Mouse (Mus musculus) ES-E14 (cell line): Measurements from ENCODE around the gene Tprgl. TPM values are rescaled to one million over a fixed set of nuclear protein-coding genes. Genes with fewer than 3 reads are reported as not detected.

ENCODE experiments used
- DNase-seq: peaks from one replicate; pipeline ENCODE4 v3.0.0-alpha.2; 2013; ENCODE audit warnings: low read depth, low spot score
- H3K27ac ChIP-seq: 2 replicates; pipeline ENCODE4 v1.5.1; 2012; ENCODE audit warnings: low read depth, mild to moderate bottlenecking, low read length, moderate library complexity, mixed read lengths; ENCODE audit not compliant: poor library complexity, insufficient read depth, severe bottlenecking
- H3K36me3 ChIP-seq: 2 replicates; pipeline ENCODE4 v1.6.1; 2012; ENCODE audit warnings: mild to moderate bottlenecking, low read length, moderate library complexity, mixed read lengths; ENCODE audit not compliant: control insufficient read depth, poor library complexity, insufficient read depth, severe bottlenecking
- H3K4me1 ChIP-seq, 2 experiments: fragments of 150-350 bp in 1 of 2; sonication (generic) in 1 of 2; 2 replicates each; pipeline ENCODE4 v1.6.1; 2012; ENCODE audit warnings: low read length in 2 of 2, mild to moderate bottlenecking in 1 of 2, mixed read lengths in 1 of 2; ENCODE audit not compliant: control insufficient read depth in 2 of 2, insufficient read depth in 2 of 2, poor library complexity in 1 of 2
- H3K4me3 ChIP-seq, 2 experiments: fragments of 150-350 bp in 1 of 2; sonication (generic) in 1 of 2; 2 replicates each; pipeline ENCODE4 v1.5.1; 2012; ENCODE audit warnings: low read length in 2 of 2, low read depth in 1 of 2, mild to moderate bottlenecking in 1 of 2, mixed read lengths in 1 of 2; ENCODE audit not compliant: insufficient read depth in 1 of 2, poor library complexity in 1 of 2, severe bottlenecking in 1 of 2
- H3K9ac ChIP-seq: 2 replicates; pipeline ENCODE4 v1.6.1; 2012; ENCODE audit warnings: low read depth, mild to moderate bottlenecking, low read length, mixed read lengths; ENCODE audit not compliant: poor library complexity, insufficient read depth, severe bottlenecking
- H3K9me3 ChIP-seq: fragments of 150-350 bp; sonication (generic); 2 replicates; pipeline ENCODE4 v1.6.1; 2012; ENCODE audit warnings: low read depth, mild to moderate bottlenecking, low read length; ENCODE audit not compliant: control insufficient read depth, insufficient read depth
- CHD2 ChIP-seq: IDR thresholded peaks from 2 replicates; pipeline ENCODE4 v1.6.1; 2014; ENCODE audit warnings: mild to moderate bottlenecking, low read depth, low read length, inconsistent platforms
- MAFK ChIP-seq: IDR thresholded peaks from 2 replicates; pipeline ENCODE4 v1.6.1; 2014; ENCODE audit warnings: mild to moderate bottlenecking, low read depth, low read length, inconsistent platforms; ENCODE audit not compliant: insufficient read depth
- ZC3H11A ChIP-seq: IDR thresholded peaks from 2 replicates; pipeline ENCODE4 v1.6.1; 2012; ENCODE audit warnings: low read depth, mild to moderate bottlenecking, inconsistent platforms, low read length, borderline replicate concordance
- ZNF384 ChIP-seq: IDR thresholded peaks from 2 replicates; pipeline ENCODE4 v1.6.1; 2012; ENCODE audit warnings: low read depth, low read length, inconsistent platforms
- in situ Hi-C, 2 experiments: fragments of 600-800 bp; cut with MboI; formaldehyde crosslinking; loops; one replicate each; pipeline ENCODE4 v1.15.1; 2025; ENCODE audit warnings: low sequenced_read_pairs in 2 of 2, inconsistent platforms in 1 of 2; ENCODE audit not compliant: unreplicated experiment in 2 of 2
- total RNA-seq: library from RNA; depleted of rRNA; stranded (reverse); fragments of 300-350 nt; gene quantifications from 2 replicates; pipeline ENCODE4 v1.2.3, GENCODE M21; 2012; rRNA removed

The Tprgl gene
- total RNA-seq, 1 experiment, result 68.1 TPM

DNA sequence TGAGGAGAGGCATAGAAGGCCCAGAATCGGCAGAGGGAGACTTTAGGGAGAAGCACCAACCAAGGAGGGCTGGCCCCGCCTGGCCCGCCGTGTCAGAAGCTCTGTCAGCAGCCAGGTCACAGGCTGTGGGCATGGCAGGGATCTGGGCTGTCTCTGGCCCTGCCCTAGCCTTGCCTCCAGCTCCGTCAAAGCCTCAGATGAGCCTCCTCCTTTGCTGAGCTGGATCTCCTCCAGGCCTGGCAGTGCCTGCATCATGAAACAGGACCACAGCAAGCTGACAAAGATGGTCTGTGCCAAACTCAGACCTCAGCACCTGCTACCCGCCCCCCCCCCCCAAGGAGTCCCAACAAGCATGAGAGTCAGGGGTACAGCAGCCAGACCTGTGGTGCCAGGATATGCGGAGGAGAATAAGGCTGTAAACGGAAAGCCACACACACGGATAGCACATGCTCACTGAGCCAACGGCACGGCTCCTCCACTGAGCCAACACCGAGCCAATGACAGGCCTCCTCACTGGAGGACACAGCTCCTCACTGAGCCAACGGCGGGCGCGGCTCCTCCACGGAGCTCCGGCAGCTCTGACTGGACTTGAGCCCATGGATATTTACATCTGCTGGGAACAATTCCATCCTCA is 51.1 kb downstream of the Tprgl start:
- no peak overlapping the region for H3K9ac ChIP-seq
- in situ Hi-C loops, result no loop called here
- no peak overlapping the region for H3K27ac ChIP-seq
- peaks cover 0 to 3% of the 10 kb centered on the region in 2 experiments; a peak in 1 of 4 replicates for H3K4me1 ChIP-seq
- H3K9me3 ChIP-seq, result no peaks in the 10 kb centered on the region
- DNase-seq, result no peak
- no peak overlapping the region for H3K4me3 ChIP-seq
- no peak for TF ChIP-seq ZNF384
- no peak for TF ChIP-seq MAFK
- no peak for TF ChIP-seq ZC3H11A
- TF ChIP-seq CHD2, result no peak
- H3K36me3 ChIP-seq, result no peaks in the 10 kb centered on the region

Other genes starting within 250 kb of the Tprgl start
- 57.5 and 71.4 TPM in 2 replicates for gene A430005L14Rik, start 203.4 kb downstream of the Tprgl start, total RNA-seq
- 14.4 and 15.1 TPM in 2 replicates for gene Dffb, start 185.5 kb downstream of the Tprgl start, total RNA-seq
- gene Cep104, start 185.5 kb downstream of the Tprgl start, total RNA-seq, result 15.0 and 16.1 TPM in 2 replicates
- gene Lrrc47, start 148.9 kb downstream of the Tprgl start, total RNA-seq, result 32.9 and 35.8 TPM in 2 replicates
- 2.9 and 3.0 TPM in 2 replicates for gene Smim1, start 134.4 kb downstream of the Tprgl start, total RNA-seq
- gene Ccdc27, start 118.0 kb downstream of the Tprgl start, total RNA-seq, result not detected in 2 replicates
- 2.6 and 4.5 TPM in 2 replicates for gene Trp73, start 20.5 kb downstream of the Tprgl start, total RNA-seq
- gene Wrap73, start 18.3 kb downstream of the Tprgl start, total RNA-seq, result 24.9 and 29.0 TPM in 2 replicates
- 5.6 and 12.7 TPM in 2 replicates for gene Megf6, start 10.1 kb upstream of the Tprgl start, total RNA-seq
- gene Arhgef16, start 141.0 kb upstream of the Tprgl start, total RNA-seq, result 4.2 and 6.8 TPM in 2 replicates
- gene B230104I21Rik, start 175.5 kb upstream of the Tprgl start, total RNA-seq, result not detected in 2 replicates